Mouse (Mus musculus): ENCODE results near the gene Olfr1085. TPM values are rescaled to one million over a fixed set of nuclear protein-coding genes. Genes with fewer than 3 reads are reported as not detected.

Olfr1085 gene
- total RNA-seq (2023) = not detected

DNA sequence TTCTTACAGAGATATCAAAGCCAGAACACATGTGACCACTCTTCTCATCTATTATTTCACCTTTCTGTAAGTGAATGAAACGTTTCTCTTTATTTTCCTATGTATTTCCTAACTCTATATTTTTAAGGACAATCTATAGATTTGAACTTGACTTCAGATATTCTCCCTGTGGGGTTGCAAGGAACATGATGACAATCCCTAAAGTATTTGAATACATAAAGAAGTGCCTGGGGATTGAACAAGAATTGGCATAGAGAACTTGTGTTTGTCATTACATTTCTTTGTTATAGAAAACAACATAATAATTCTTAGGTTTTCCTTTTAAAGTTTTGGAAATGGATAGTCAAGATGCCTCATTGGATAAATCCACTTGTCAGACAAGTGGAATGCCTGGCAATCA lies at the start of gene Olfr1085:
Gene Olfr1085, minus strand, starts transcription at position 101 of the 400 bp plus-strand sequence.

GRCm38 (mm10) chr2:86698295-86698694 lies 36.5 kb upstream of the Olfr1085 start, which contains the start of gene Olfr1087:
TSS of gene Olfr1087 (minus strand) at chr2:86698395.

DNA sequence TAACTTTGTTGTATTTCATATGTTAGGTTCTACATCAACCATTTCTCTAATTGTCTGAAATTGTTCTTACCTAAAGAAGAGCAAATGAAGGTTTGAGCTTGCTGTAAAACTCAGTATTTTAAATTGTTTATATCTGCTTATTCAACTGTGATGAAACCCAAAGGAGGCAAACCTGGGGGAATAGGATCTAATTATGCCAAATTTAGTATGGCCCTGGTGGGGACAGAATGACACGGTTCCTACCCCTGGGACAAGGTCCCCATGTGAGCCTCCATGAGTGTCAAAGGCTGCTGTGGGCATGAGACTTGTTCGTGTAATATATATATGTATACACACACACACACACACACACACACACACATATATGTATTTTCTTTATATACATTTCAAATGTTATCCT lies 18.2 kb upstream of the Olfr1085 start, which contains the start of gene Olfr1086:
Gene Olfr1086, minus strand, starts transcription at position 101 of the 400 bp plus-strand sequence.

GRCm38 (mm10) chr2:86639625-86640024 lies 22.2 kb downstream of the Olfr1085 start, which contains the start of gene Olfr1084:
TSS of gene Olfr1084 (minus strand) at chr2:86639725.

Other genes starting within 250 kb of the Olfr1085 start
- gene Olfr1061, start 248.0 kb downstream of the Olfr1085 start, total RNA-seq (2023) = not detected
- gene Olfr1062, start 235.3 kb downstream of the Olfr1085 start, total RNA-seq (2023) = not detected
- not detected for gene Olfr1065, start 211.4 kb downstream of the Olfr1085 start, total RNA-seq (2023)
- not detected for gene Olfr1066, start 205.8 kb downstream of the Olfr1085 start, total RNA-seq (2023)
- not detected for gene Olfr228, start 174.6 kb downstream of the Olfr1085 start, total RNA-seq (2023)
- gene Olfr1076, start 153.6 kb downstream of the Olfr1085 start, total RNA-seq (2023) = not detected
- gene Olfr1079, start 119.5 kb downstream of the Olfr1085 start, total RNA-seq (2023) = not detected
- gene Olfr1080, start 103.8 kb downstream of the Olfr1085 start, total RNA-seq (2023) = not detected
- gene Olfr1082, start 63.1 kb downstream of the Olfr1085 start, total RNA-seq (2023) = not detected
- gene Olfr1084, start 22.3 kb downstream of the Olfr1085 start, total RNA-seq (2023) = not detected
- not detected for gene Olfr1086, start 18.1 kb upstream of the Olfr1085 start, total RNA-seq (2023)
- gene Olfr1087, start 36.4 kb upstream of the Olfr1085 start, total RNA-seq (2023) = not detected
- gene Olfr1089, start 71.7 kb upstream of the Olfr1085 start, total RNA-seq (2023) = not detected
- gene Olfr1090, start 97.0 kb upstream of the Olfr1085 start, total RNA-seq (2023) = not detected
- not detected for gene Olfr1093, start 120.5 kb upstream of the Olfr1085 start, total RNA-seq (2023)
- gene Olfr141, start 148.0 kb upstream of the Olfr1085 start, total RNA-seq (2023) = not detected
- gene Olfr1094, start 162.6 kb upstream of the Olfr1085 start, total RNA-seq (2023) = not detected
- gene Olfr1095, start 189.7 kb upstream of the Olfr1085 start, total RNA-seq (2023) = not detected
- gene Gm13723, start 212.8 kb upstream of the Olfr1085 start, total RNA-seq (2023) = not detected
- not detected for gene Olfr1097, start 230.2 kb upstream of the Olfr1085 start, total RNA-seq (2023)

Measured in neutrophil, adult 59 days (primary cell).